Mouse (Mus musculus) heart, adult 2 months (tissue): ENCODE data around the gene Hist2h2ab. TPM values are rescaled to one million over a fixed set of nuclear protein-coding genes. Genes with fewer than 3 reads are reported as not detected.

ENCODE experiments used
- DNase-seq, 2 experiments: peaks; one replicate each; pipeline ENCODE4 v3.0.0; 2021
- H3K27ac ChIP-seq: fragments of 200-600 bp; 2 replicates; pipeline ENCODE4 v1.8.1; 2022
- H3K27me3 ChIP-seq: fragments of 200-500 bp; 2 replicates; pipeline ENCODE4 v1.6.1; 2012; ENCODE audit warnings: mild to moderate bottlenecking, low read length, inconsistent platforms, mixed read lengths; ENCODE audit not compliant: control insufficient read depth, insufficient read depth
- H3K36me3 ChIP-seq: fragments of 200-500 bp; 2 replicates; pipeline ENCODE4 v1.6.1; 2012; ENCODE audit warnings: low read length, inconsistent platforms; ENCODE audit not compliant: control insufficient read depth, insufficient read depth
- H3K4me1 ChIP-seq: fragments of 200-500 bp; 2 replicates; pipeline ENCODE4 v1.6.1; 2011; ENCODE audit warnings: low read length; ENCODE audit not compliant: control insufficient read depth, insufficient read depth
- H3K4me3 ChIP-seq: fragments of 200-600 bp; 2 replicates; pipeline ENCODE4 v1.8.1; 2022
- H3K79me2 ChIP-seq: fragments of 200-500 bp; replicated peaks from 2 replicates; pipeline ENCODE4 v1.6.1; 2012; ENCODE audit warnings: mild to moderate bottlenecking, inconsistent platforms, low read length, moderate library complexity, mixed read lengths; ENCODE audit not compliant: control insufficient read depth, insufficient read depth
- H3K9ac ChIP-seq: fragments of 200-500 bp; 2 replicates; pipeline ENCODE4 v1.6.1; 2012; ENCODE audit warnings: low read depth, mild to moderate bottlenecking, control low read depth, inconsistent platforms, low read length, mixed read lengths
- CTCF ChIP-seq: fragments of 200-600 bp; IDR thresholded peaks from 2 replicates; pipeline ENCODE4 v1.8.1; 2022; ENCODE audit warnings: antibody characterized with exemption, mild to moderate bottlenecking, moderate library complexity
- EP300 ChIP-seq: fragments of 200-500 bp; IDR thresholded peaks from 2 replicates; pipeline ENCODE4 v1.6.1; 2011; ENCODE audit warnings: low read depth, low read length, control low read depth; ENCODE audit not compliant: insufficient read depth
- POLR2A ChIP-seq: fragments of 200-500 bp; IDR thresholded peaks from 2 replicates; pipeline ENCODE4 v1.6.1; 2011; ENCODE audit warnings: mild to moderate bottlenecking, low read depth, low read length, control low read depth; ENCODE audit not compliant: insufficient read depth
- WGBS: fragments of 180-500 bp; shearing (Covaris S2); methylation state at CpG from one replicate; pipeline ENCODE4 v1.1.7; 2018; 5-methylcytosine and 5-hydroxymethylcytosine counted together
- intact Hi-C: fragments of 180-260 bp; cut with DNase I; formaldehyde crosslinking; loops from one replicate; pipeline ENCODE4 v1.15.1; 2025
- long read RNA-seq: library from polyadenylated mRNA; stranded (forward); transcript quantifications from one replicate; pipeline ENCODE4 v2.0.0, GENCODE M21; 2021
- polyA plus RNA-seq: library from polyadenylated mRNA; depleted of rRNA; stranded (reverse); fragments of >200 nt; gene quantifications from 2 replicates; pipeline ENCODE4 v1.2.3, GENCODE M21; 2012; rRNA removed
- total RNA-seq, 2 experiments: library from RNA; stranded (reverse); gene quantifications; 2 replicates each; pipeline ENCODE4 v1.2.3; 2021

The Hist2h2ab gene
- 1 to 10 TPM; 1.9 to 2.0 TPM for total RNA-seq
- polyA plus RNA-seq = 0.35 TPM in 1 of 2 replicates, not detected in the other
- long read RNA-seq = 0 reads

DNA sequence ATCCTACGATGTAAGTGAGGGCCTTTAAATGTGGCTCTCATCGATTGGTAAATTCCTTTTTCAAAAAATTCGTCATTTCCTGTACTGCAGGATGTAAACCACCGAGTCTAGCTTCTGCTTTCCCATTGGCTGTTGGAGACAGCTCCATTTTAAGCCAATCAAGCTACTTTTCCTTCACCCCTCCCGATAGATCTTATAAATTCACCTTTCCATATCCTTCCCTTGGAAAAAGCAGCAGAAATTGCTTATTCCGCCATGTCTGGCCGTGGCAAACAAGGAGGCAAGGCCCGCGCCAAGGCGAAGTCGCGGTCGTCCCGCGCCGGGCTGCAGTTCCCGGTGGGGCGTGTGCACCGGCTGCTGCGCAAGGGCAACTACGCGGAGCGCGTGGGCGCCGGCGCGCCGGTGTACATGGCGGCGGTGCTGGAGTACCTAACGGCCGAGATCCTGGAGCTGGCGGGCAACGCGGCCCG lies at the start of gene Hist2h2ab, which contains the start of gene Bola1:
Gene Hist2h2ab (plus strand): TSS at position 205 of the 470 bp plus-strand sequence.
Gene Bola1 (minus strand): TSS at position 49 of the 470 bp plus-strand sequence.
- DNase-seq = peak; percentile 87 to 88
- Histone ChIP-seq H3K79me2 (no peaks in the 10 kb centered on the region), H3K4me3 (peak within 1 kb of the TSS; percentile 57), H3K27me3 (no peaks in the 10 kb centered on the region), H3K4me1 (peaks cover 7% of the 10 kb centered on the region), H3K36me3 (peaks cover 2% of the 10 kb centered on the region), H3K9ac (peak within 1 kb of the TSS; percentile 97), H3K27ac (peak within 1 kb of the TSS; percentile 98)
- intact Hi-C loops = loop anchor here (1.0 to 5.0 kb wide), 4 partner anchors 44 to 327 kb away; partner anchors contain the start of genes Aph1a, BC028528 and Hist2h4
- WGBS = under 1% methylated on average over 37 of the region's 37 CpGs
- no peak for TF ChIP-seq CTCF
- peak; percentile 31; the same call in 1 of the 2 replicates for TF ChIP-seq EP300
- peak; percentile 74 for TF ChIP-seq POLR2A

DNA sequence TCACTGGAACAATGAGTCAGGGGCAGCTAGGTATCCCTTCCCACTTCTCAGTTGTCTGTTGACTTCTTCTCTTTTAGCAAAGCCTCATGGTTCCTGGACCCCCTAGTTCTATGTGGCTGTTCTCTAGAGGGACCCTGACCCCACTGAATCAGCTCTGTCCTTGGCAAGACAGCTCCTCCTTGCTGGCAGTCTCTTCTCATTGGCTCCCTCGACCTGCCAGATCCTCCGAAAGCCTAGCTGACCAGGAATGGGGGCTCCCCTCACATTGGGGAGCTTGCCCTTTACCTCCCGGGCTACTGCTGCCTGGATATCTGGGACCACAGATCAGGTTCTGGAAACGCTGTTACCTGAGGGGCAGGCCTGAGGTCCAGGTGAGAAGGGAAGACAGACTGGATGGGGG lies 49.4 kb upstream of the Hist2h2ab start:
- H3K4me3 ChIP-seq = no peak overlapping the region
- H3K4me1 ChIP-seq = peaks cover 9% of the 10 kb centered on the region
- intact Hi-C loops = no loop called here
- peaks cover 11% of the 10 kb centered on the region for H3K36me3 ChIP-seq
- H3K27ac ChIP-seq = peak overlapping the region; percentile 96
- H3K79me2 ChIP-seq = no peaks in the 10 kb centered on the region; the same call in 1 of the 2 replicates
- WGBS = 82% methylated on average over 4 of the region's 4 CpGs
- H3K9ac ChIP-seq = no peak overlapping the region
- TF ChIP-seq POLR2A = no peak
- TF ChIP-seq CTCF = no peak
- no peak for TF ChIP-seq EP300
- H3K27me3 ChIP-seq = no peaks in the 10 kb centered on the region
- no peak for DNase-seq

GRCm38 (mm10) chr3:96170976-96171545 lies 48.6 kb upstream of the Hist2h2ab start:
- 39% methylated on average over 10 of the region's 10 CpGs for WGBS
- DNase-seq = no peak
- peak overlapping the region; percentile 96 for H3K27ac ChIP-seq

GRCm38 (mm10) chr3:96171583-96172196 lies 48.0 kb upstream of the Hist2h2ab start:
- peaks cover 14% of the 10 kb centered on the region for H3K36me3 ChIP-seq
- intact Hi-C loops = no loop called here
- no peaks in the 10 kb centered on the region for H3K27me3 ChIP-seq
- no peak for DNase-seq
- peak overlapping the region; percentile 96 for H3K4me3 ChIP-seq
- peaks cover 9% of the 10 kb centered on the region for H3K4me1 ChIP-seq
- H3K79me2 ChIP-seq = no peaks in the 10 kb centered on the region; the same call in 1 of the 2 replicates
- peak overlapping the region; percentile 91 for H3K9ac ChIP-seq
- peak overlapping the region; percentile 96 for H3K27ac ChIP-seq
- TF ChIP-seq CTCF (no peak), EP300 (no peak), POLR2A (no peak)
- 8% methylated on average over 18 of the region's 18 CpGs for WGBS

More at GRCm38 (mm10) chr3:96170976-96171545, 48.6 kb upstream of the Hist2h2ab start:
- intact Hi-C loops = no loop called here
- TF ChIP-seq EP300 (no peak), POLR2A (no peak), CTCF (no peak)
- Histone ChIP-seq H3K36me3 (peaks cover 12% of the 10 kb centered on the region), H3K4me3 (peak overlapping the region; percentile 96), H3K79me2 (no peaks in the 10 kb centered on the region; the same call in 1 of the 2 replicates), H3K27me3 (no peaks in the 10 kb centered on the region), H3K4me1 (peaks cover 9% of the 10 kb centered on the region), H3K9ac (peak overlapping the region; percentile 91; the same call in 1 of the 2 replicates)

DNA sequence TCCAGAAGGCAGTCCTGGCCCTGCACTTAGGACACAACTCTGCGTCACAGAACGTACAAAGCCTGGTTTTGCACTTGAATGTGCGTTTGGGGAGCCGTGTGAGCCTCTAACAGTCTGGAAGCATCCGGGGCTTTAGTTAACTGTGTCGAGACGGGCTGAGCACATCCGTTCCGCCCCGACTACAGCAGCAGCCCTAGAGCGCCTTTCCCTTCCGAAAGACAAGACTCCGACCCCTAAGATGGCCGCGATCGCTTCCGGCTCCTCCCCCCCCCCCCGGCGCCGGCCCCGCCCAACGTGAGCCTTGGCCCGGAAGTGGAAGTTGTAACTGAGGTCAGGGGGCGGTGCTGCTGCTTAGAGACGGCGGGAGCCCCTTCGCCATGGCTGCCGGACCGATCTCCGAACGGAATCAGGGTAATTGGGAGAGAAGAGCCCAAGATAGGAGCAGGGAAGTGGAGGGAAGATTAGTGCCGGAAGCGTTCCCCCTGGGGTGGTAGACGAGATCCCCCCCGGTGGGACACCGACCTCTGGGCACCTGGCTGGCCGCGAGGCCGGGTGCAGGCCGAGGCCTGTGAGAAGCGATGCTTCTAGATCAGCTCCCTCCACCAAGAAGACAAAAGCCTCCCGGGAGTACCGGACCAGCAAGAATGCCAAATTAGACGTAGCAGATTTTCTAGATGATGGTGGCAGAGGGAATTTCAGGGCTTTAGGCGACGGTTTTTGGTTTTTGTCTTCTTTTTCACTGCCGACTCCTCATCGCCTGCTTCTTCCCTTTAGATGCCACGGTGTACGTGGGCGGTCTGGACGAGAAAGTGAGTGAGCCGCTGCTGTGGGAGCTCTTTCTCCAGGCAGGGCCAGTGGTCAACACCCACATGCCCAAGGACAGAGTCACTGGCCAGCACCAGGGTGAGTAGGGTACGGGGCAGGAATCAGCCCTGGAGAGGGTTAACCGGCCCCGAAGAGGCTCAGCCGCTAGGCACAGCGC lies 47.2 kb upstream of the Hist2h2ab start, which contains the start of gene Sf3b4:
Gene Sf3b4 (plus strand): TSS at position 136 of the 982 bp plus-strand sequence.
- intact Hi-C loops = no loop called here
- Histone ChIP-seq H3K27ac (peak within 1 kb of the TSS; percentile 96), H3K4me3 (peak within 1 kb of the TSS; percentile 96), H3K4me1 (peaks cover 9% of the 10 kb centered on the region), H3K9ac (peak within 1 kb of the TSS; percentile 91), H3K36me3 (peaks cover 14% of the 10 kb centered on the region), H3K79me2 (no peaks in the 10 kb centered on the region; the same call in 1 of the 2 replicates), H3K27me3 (no peaks in the 10 kb centered on the region)
- TF ChIP-seq CTCF = no peak
- TF ChIP-seq POLR2A = peak; percentile 97
- peak; percentile 84 for TF ChIP-seq EP300
- peak; percentile 88 to 90 for DNase-seq
- under 1% methylated on average over 55 of the region's 58 CpGs for WGBS
